Mouse (Mus musculus) MEL (cell line): ENCODE results near the gene Hecw2.

Source experiments
- BHLHE40 ChIP-seq: IDR thresholded peaks from 2 replicates; pipeline ENCODE4 v1.6.1; 2012; ENCODE audit warnings: low read depth, mild to moderate bottlenecking, inconsistent platforms, low read length, improper control_type of control experiment, borderline replicate concordance
- CTCF ChIP-seq, 3 experiments: IDR thresholded peaks in 2 of 3; conservative IDR thresholded peaks in 1 of 3; 2 replicates each; pipeline ENCODE4 v1.5.1; 2011 to 2012; ENCODE audit warnings: low read length in 3 of 3, low read depth in 2 of 3, mild to moderate bottlenecking in 2 of 3, improper control_type of control experiment in 1 of 3, inconsistent platforms in 1 of 3, mixed read lengths in 1 of 3, moderate library complexity in 1 of 3; ENCODE audit not compliant: control insufficient read depth in 1 of 3, insufficient read depth in 1 of 3, poor library complexity in 1 of 3, severe bottlenecking in 1 of 3
- EP300 ChIP-seq, 2 experiments: IDR thresholded peaks; 2 replicates each; pipeline ENCODE4 v1.6.1; 2011; ENCODE audit warnings: improper control_type of control experiment in 2 of 2, low read length in 2 of 2, low read depth in 1 of 2, mild to moderate bottlenecking in 1 of 2
- GATA1 ChIP-seq: IDR thresholded peaks from 2 replicates; pipeline ENCODE4 v1.6.1; 2011; ENCODE audit warnings: low read depth, low read length, improper control_type of control experiment
- MAX ChIP-seq: IDR thresholded peaks from 2 replicates; pipeline ENCODE4 v1.6.1; 2011; ENCODE audit warnings: low read length, improper control_type of control experiment
- MEF2A ChIP-seq: IDR thresholded peaks from 2 replicates; pipeline ENCODE4 v1.6.1; 2014; ENCODE audit warnings: low read depth, mild to moderate bottlenecking, inconsistent platforms, low read length, improper control_type of control experiment; ENCODE audit not compliant: poor library complexity, insufficient replicate concordance, severe bottlenecking; ENCODE audit errors: extremely low read depth
- MYC ChIP-seq: IDR thresholded peaks from 2 replicates; pipeline ENCODE4 v1.6.1; 2011; ENCODE audit warnings: low read depth, mild to moderate bottlenecking, low read length, improper control_type of control experiment, moderate library complexity
- POLR2A ChIP-seq, 2 experiments: IDR thresholded peaks; 2 replicates each; pipeline ENCODE4 v1.6.1; 2011 to 2012; ENCODE audit warnings: low read length in 2 of 2, mild to moderate bottlenecking in 2 of 2, control low read depth in 1 of 2, improper control_type of control experiment in 1 of 2, low read depth in 1 of 2, moderate library complexity in 1 of 2; ENCODE audit not compliant: control insufficient read depth in 1 of 2, insufficient read depth in 1 of 2, poor library complexity in 1 of 2
- RAD21 ChIP-seq: IDR thresholded peaks from 2 replicates; pipeline ENCODE4 v1.6.1; 2011; ENCODE audit warnings: mild to moderate bottlenecking, low read depth, low read length, improper control_type of control experiment
- RCOR1 ChIP-seq: IDR thresholded peaks from 2 replicates; pipeline ENCODE4 v1.6.1; 2012; ENCODE audit warnings: low read depth, mild to moderate bottlenecking, inconsistent platforms, low read length, improper control_type of control experiment
- TAL1 ChIP-seq: IDR thresholded peaks from 2 replicates; pipeline ENCODE4 v1.6.1; 2012; ENCODE audit warnings: mild to moderate bottlenecking, inconsistent platforms, low read length, moderate library complexity, mixed read lengths
- USF1 ChIP-seq: IDR thresholded peaks from 2 replicates; pipeline ENCODE4 v1.6.1; 2014; ENCODE audit warnings: low read depth, mild to moderate bottlenecking, inconsistent platforms, low read length, improper control_type of control experiment, moderate library complexity
- ZC3H11A ChIP-seq: IDR thresholded peaks from 2 replicates; pipeline ENCODE4 v1.6.1; 2012; ENCODE audit warnings: low read depth, mild to moderate bottlenecking, inconsistent platforms, low read length, improper control_type of control experiment
- ZNF384 ChIP-seq: IDR thresholded peaks from 2 replicates; pipeline ENCODE4 v1.6.1; 2012; ENCODE audit warnings: low read depth, mild to moderate bottlenecking, inconsistent platforms, low read length, improper control_type of control experiment

GRCm38 (mm10) chr1:53795591-53795990 lies 399.4 kb downstream of the Hecw2 start:
- TF ChIP-seq RAD21 (no peak), MAX (no peak), CTCF (IDR thresholded peaks at IDR 0.05 in 2 of 3, conservative IDR thresholded peaks at IDR 0.05 in 1 of 3; ENCODE audit: control insufficient read depth in 1 of 3, insufficient read depth in 1 of 3, low read depth in 2 of 3, low read length in 3 of 3, poor library complexity in 1 of 3, severe bottlenecking in 1 of 3) (no peak), EP300 (IDR thresholded peaks at IDR 0.05; ENCODE audit: low read depth in 1 of 2, low read length in 2 of 2) (no peak), POLR2A (IDR thresholded peaks at IDR 0.05; ENCODE audit: control insufficient read depth in 1 of 2, insufficient read depth in 1 of 2, low read depth in 1 of 2, low read length in 2 of 2, poor library complexity in 1 of 2) (no peak), USF1 (no peak), BHLHE40 (no peak), GATA1 (no peak), ZC3H11A (no peak), MYC (no peak), ZNF384 (no peak), MEF2A (no peak), RCOR1 (no peak), TAL1 (no peak)
